Mouse (Mus musculus) midbrain, postnatal 0 days (tissue): ENCODE measurements around the gene Agpat1. TPM values are rescaled to one million over a fixed set of nuclear protein-coding genes. Genes with fewer than 3 reads are reported as not detected.

Experiments
- ATAC-seq: fragments of 200-750 bp; cut with Nextera tagmentation; 2 replicates; pipeline ENCODE4 v1.8.0; 2017; ENCODE audit warnings: moderate number of reproducible peaks, mild to moderate bottlenecking, moderate TSS enrichment, moderate library complexity; ENCODE audit not compliant: low FRiP score
- DNase-seq: peaks from one replicate; pipeline ENCODE4 v3.0.0-alpha.2; 2015; ENCODE audit warnings: low spot score
- H3K27ac ChIP-seq: fragments of 300-500 bp; sonication (generic); 2 replicates; pipeline ENCODE4 v1.5.1; 2014; ENCODE audit warnings: low read depth, mild to moderate bottlenecking, low read length, mixed read lengths
- H3K27me3 ChIP-seq: fragments of 300-500 bp; sonication (generic); 2 replicates; pipeline ENCODE4 v1.6.1; 2014; ENCODE audit warnings: low read length, control low read depth, mixed read lengths; ENCODE audit not compliant: insufficient read depth
- H3K36me3 ChIP-seq: fragments of 300-500 bp; sonication (generic); 2 replicates; pipeline ENCODE4 v1.6.1; 2014; ENCODE audit warnings: low read length, control low read depth, mixed read lengths; ENCODE audit not compliant: insufficient read depth
- H3K4me1 ChIP-seq: fragments of 300-500 bp; sonication (generic); 2 replicates; pipeline ENCODE4 v1.6.1; 2014; ENCODE audit warnings: mild to moderate bottlenecking, control low read depth, antibody characterized with exemption, low read length, mixed read lengths; ENCODE audit not compliant: insufficient read depth
- H3K4me2 ChIP-seq: fragments of 300-500 bp; sonication (generic); 2 replicates; pipeline ENCODE4 v1.6.1; 2014; ENCODE audit warnings: low read depth, mild to moderate bottlenecking, low read length, mixed read lengths; ENCODE audit not compliant: poor library complexity, severe bottlenecking
- H3K4me3 ChIP-seq: fragments of 300-500 bp; sonication (generic); 2 replicates; pipeline ENCODE4 v1.5.1; 2014; ENCODE audit warnings: low read depth, mild to moderate bottlenecking, low read length, moderate library complexity
- H3K9ac ChIP-seq: fragments of 300-500 bp; sonication (generic); replicated peaks from 2 replicates; pipeline ENCODE4 v1.6.1; 2014; ENCODE audit warnings: mild to moderate bottlenecking, low read length, moderate library complexity, mixed read lengths; ENCODE audit not compliant: poor library complexity, severe bottlenecking
- H3K9me3 ChIP-seq: fragments of 300-500 bp; sonication (generic); 2 replicates; pipeline ENCODE4 v1.6.1; 2016; ENCODE audit warnings: low read length, control low read depth
- CTCF ChIP-seq: IDR thresholded peaks from 2 replicates; pipeline ENCODE4 v1.5.1; 2016; ENCODE audit warnings: antibody characterized with exemption, mild to moderate bottlenecking
- WGBS: fragments of 180-500 bp; shearing (Covaris S2); extraction: QIAGEN DNeasy Blood & Tissue Kit; methylation state at CpG from one replicate; pipeline ENCODE4 v1.1.7; 2014; 5-methylcytosine and 5-hydroxymethylcytosine counted together
- polyA plus RNA-seq: library from polyadenylated mRNA; unstranded; fragments of >200 nt; fragmentation: Nextera tagmentation; extraction: Ambion mirVana; gene quantifications from 2 replicates; pipeline ENCODE4 v1.2.1, GENCODE M21; 2015
- total RNA-seq: library from RNA; depleted of rRNA; stranded (reverse); fragments of >200 nt; gene quantifications from 2 replicates; pipeline ENCODE4 v1.2.3, GENCODE M21; 2014

Agpat1 gene
- total and polyA plus RNA-seq, 2 experiments from 2014 or later, result 103 to 383 TPM

DNA sequence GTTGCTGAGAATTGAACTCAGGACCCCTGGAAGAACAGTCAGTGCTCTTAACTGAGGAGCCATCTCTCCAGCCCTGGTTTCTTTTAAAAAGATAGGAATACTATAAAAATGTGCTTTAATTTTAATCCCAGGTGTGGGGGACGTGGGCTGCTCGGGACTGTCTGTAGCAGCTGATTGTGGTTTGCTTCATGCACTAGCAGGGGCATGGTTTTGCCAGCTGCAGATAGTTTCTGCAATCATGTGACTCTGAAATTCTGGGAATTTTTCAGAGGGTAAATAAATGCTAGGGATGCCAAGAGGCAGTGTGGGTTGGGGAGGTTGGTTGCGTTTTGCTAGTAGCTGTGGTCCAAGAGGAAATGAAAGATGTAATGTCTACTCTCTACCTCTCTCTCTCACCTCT is 37.9 kb downstream of the Agpat1 start:
- H3K27me3 ChIP-seq, result no peaks in the 10 kb centered on the region
- no peaks in the 10 kb centered on the region for H3K9me3 ChIP-seq
- H3K36me3 ChIP-seq, result no peaks in the 10 kb centered on the region
- WGBS, result 91% methylated on average over 3 of the region's 3 CpGs
- H3K4me2 ChIP-seq, result no peak overlapping the region
- no peak overlapping the region for H3K9ac ChIP-seq
- DNase-seq (no peak), ATAC-seq (no peak)
- TF ChIP-seq CTCF, result no peak
- no peaks in the 10 kb centered on the region; the same call in 1 of the 2 replicates for H3K4me1 ChIP-seq
- H3K27ac ChIP-seq, result no peak overlapping the region
- no peak overlapping the region for H3K4me3 ChIP-seq

DNA sequence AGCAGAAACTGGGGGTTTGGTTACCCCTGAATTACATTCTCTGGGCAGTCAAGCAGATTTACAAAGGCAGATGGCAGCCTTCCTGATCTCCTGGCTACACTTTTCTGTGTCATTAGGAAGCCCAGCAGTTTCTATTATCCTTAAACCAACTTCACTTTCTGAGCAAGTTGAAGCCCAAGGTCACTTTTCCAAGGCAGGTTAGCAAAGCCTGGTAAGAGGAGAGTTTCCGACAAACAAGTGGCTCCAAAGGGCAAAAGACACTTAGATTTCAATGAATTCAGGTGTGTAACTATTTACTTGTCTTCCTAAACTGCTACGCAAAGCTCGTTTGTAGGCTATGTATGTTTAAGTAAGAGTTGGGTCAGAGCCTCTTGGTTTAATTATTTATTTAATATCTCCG is 39.3 kb downstream of the Agpat1 start:
- peaks cover 7% of the 10 kb centered on the region for H3K4me1 ChIP-seq
- H3K4me2 ChIP-seq, result no peak overlapping the region
- H3K4me3 ChIP-seq, result no peak overlapping the region
- TF ChIP-seq CTCF, result no peak
- H3K9ac ChIP-seq, result no peak overlapping the region
- DNase-seq (no peak), ATAC-seq (no peak)
- H3K36me3 ChIP-seq, result 0 out of 2 replicates have a peak, but pooled peaks cover under 1% of the 10 kb centered on the region
- H3K27me3 ChIP-seq, result no peaks in the 10 kb centered on the region
- no peaks in the 10 kb centered on the region for H3K9me3 ChIP-seq
- WGBS, result 88% methylated on average over 4 of the region's 4 CpGs
- no peak overlapping the region for H3K27ac ChIP-seq

DNA sequence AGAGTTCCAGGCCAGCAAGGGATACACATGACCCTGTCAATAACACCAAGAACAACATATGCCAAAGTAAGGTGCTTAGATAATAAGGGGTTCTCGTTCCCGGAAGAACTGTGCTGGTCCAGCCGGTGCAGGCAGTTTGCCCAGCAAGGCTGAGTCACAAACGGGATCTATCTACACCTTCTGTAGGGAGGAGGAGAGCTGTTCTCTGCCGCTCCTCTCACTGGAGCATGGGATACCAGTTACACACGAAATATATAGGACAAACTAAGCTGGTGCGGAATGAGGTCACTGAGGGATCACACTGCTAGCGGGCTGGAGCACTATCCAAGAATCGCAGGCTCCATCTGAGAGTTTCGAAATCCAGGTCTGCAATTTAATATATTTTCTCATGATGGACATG is 39.9 kb downstream of the Agpat1 start:
- no peak overlapping the region for H3K9ac ChIP-seq
- no peak overlapping the region for H3K4me2 ChIP-seq
- no peak for TF ChIP-seq CTCF
- DNase-seq, result no peak
- no peaks in the 10 kb centered on the region for H3K9me3 ChIP-seq
- no peak overlapping the region for H3K27ac ChIP-seq
- no peak for ATAC-seq
- 84% methylated on average over 10 of the region's 10 CpGs for WGBS
- no peaks in the 10 kb centered on the region for H3K27me3 ChIP-seq
- peaks cover 4% of the 10 kb centered on the region; the same call in 1 of the 2 replicates for H3K36me3 ChIP-seq
- no peak overlapping the region for H3K4me3 ChIP-seq
- H3K4me1 ChIP-seq, result peaks cover 7% of the 10 kb centered on the region

DNA sequence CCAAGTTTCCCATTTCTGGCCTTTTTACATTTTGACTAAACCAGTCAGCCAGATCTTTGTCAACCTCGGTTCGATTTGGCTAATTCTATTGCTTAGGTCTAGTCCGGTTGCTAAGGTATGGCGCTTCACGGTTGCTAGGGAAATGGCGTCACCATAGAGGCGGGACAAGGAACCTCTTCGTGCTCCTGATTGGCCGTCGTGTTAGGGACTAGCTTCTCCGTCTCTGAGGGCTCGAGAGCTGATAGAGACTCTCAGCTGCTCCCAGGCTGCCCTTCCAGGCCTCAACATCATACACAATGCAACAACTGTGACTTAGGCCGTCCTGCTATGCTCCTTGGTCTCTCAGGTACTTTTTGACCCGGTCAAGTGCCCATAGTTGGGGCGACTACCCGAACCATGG is 40.5 kb downstream of the Agpat1 start, which contains the start of gene Fkbpl:
Fkbpl (plus strand) TSS at position 157 of the 400 bp plus-strand sequence.
- peak within 1 kb of the TSS; percentile 55 for H3K4me2 ChIP-seq
- H3K4me1 ChIP-seq, result peaks cover 7% of the 10 kb centered on the region
- WGBS, result 1% methylated on average over 16 of the region's 16 CpGs
- DNase-seq (peak; percentile 98), ATAC-seq (peak; percentile 73)
- H3K4me3 ChIP-seq, result peak within 1 kb of the TSS; percentile 43
- H3K36me3 ChIP-seq, result peaks cover 11% of the 10 kb centered on the region
- H3K9ac ChIP-seq, result peak within 1 kb of the TSS; percentile 44
- peak within 1 kb of the TSS; percentile 52; the same call in 1 of the 2 replicates for H3K27ac ChIP-seq
- H3K27me3 ChIP-seq, result no peaks in the 10 kb centered on the region
- TF ChIP-seq CTCF, result no peak
- no peaks in the 10 kb centered on the region for H3K9me3 ChIP-seq

DNA sequence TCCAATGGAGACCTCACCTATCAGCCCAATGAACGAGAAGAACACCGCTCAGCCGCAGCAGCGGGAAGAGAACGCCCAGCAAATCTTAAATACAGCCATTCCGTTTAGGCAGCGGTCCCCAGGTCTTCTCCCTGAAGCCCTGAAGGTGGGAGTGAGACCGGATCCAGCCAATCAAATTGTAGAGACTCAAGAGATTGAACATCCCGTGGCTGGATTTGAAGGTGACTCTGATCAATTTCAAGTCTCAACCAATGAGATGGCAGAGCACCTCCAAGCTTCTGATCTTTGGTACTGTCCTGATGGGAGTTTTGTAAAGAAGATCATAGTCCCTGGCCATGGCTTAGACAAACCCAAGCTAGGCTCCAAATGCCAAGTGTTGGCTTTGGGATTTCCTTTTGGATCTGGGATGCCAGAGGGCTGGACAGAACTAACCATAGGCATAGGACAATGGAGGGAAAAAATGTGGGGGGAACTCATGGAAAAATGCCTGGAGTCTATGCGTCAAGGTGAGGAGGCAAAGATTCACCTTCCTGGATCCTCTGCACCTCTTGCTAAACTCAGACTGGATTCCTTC is 41.3 kb downstream of the Agpat1 start:
- WGBS, result 50% methylated on average over 10 of the region's 10 CpGs
- ATAC-seq (no peak), DNase-seq (no peak)
- Histone ChIP-seq H3K9ac (no peak overlapping the region), H3K4me1 (peaks cover 7% of the 10 kb centered on the region), H3K27ac (no peak overlapping the region; the same call in 1 of the 2 replicates), H3K9me3 (no peaks in the 10 kb centered on the region), H3K4me2 (peak overlapping the region; percentile 55), H3K36me3 (peaks cover 17% of the 10 kb centered on the region), H3K4me3 (peak overlapping the region; percentile 43), H3K27me3 (no peaks in the 10 kb centered on the region)
- no peak for TF ChIP-seq CTCF

DNA sequence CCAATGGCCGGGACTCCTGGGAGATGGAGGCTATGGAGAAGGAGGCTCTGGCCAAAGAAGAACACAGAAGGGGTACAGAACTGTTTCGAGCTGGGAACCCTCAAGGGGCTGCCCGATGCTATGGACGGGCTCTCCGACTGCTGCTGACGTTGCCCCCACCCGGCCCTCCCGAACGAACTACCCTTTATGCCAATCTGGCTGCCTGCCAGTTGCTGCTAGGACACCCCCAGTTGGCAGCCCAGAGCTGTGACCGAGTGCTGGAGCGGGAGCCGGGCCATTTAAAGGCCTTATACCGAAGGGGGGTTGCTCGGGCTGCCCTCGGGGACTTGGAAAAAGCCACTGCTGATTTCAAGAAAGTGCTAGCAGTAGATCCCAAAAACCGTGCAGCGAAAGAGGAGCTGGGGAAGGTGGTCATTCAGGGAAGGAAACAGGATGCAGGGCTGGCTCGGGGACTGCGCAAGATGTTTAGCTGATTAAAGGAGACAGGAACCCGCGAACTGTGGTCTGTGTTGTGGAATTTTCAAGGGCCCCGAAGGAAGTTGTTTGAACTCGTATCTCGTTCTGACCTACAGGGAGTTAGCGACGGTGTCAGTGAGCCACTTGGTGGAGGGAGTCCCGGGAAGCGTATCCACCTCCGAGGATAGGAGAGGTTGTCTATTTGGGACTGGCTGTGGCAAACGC is 41.9 kb downstream of the Agpat1 start:
- no peak for ATAC-seq
- WGBS, result 86% methylated on average over 30 of the region's 30 CpGs
- H3K9me3 ChIP-seq, result no peaks in the 10 kb centered on the region
- peak; percentile 47 for DNase-seq
- no peaks in the 10 kb centered on the region for H3K27me3 ChIP-seq
- peaks cover 24% of the 10 kb centered on the region for H3K36me3 ChIP-seq
- peak overlapping the region; percentile 37 for H3K4me2 ChIP-seq
- no peak overlapping the region; the same call in 1 of the 2 replicates for H3K27ac ChIP-seq
- H3K4me3 ChIP-seq, result no peak overlapping the region
- H3K9ac ChIP-seq, result no peak overlapping the region
- peaks cover 7% of the 10 kb centered on the region for H3K4me1 ChIP-seq
- TF ChIP-seq CTCF, result no peak
